Mouse (Mus musculus) lung, adult 2 months (tissue): ENCODE data around the gene Clec2i.

Source experiments
- CTCF ChIP-seq: fragments of 200-500 bp; IDR thresholded peaks from 2 replicates; pipeline ENCODE4 v1.5.1; 2011; ENCODE audit warnings: mild to moderate bottlenecking, low read length, control low read depth; ENCODE audit not compliant: insufficient read depth
- POLR2A ChIP-seq: fragments of 200-500 bp; IDR thresholded peaks from 2 replicates; pipeline ENCODE4 v1.6.1; 2011; ENCODE audit warnings: low read depth, mild to moderate bottlenecking, control low read depth, low read length, borderline replicate concordance; ENCODE audit errors: extremely low read depth

GRCm38 (mm10) chr6:128855477-128855876, 31.9 kb upstream of the Clec2i start:
- no peak for TF ChIP-seq POLR2A
- no peak for TF ChIP-seq CTCF
